9 mouse cellular contexts compared by ENCODE assay signal in the genomic region with DNA sequence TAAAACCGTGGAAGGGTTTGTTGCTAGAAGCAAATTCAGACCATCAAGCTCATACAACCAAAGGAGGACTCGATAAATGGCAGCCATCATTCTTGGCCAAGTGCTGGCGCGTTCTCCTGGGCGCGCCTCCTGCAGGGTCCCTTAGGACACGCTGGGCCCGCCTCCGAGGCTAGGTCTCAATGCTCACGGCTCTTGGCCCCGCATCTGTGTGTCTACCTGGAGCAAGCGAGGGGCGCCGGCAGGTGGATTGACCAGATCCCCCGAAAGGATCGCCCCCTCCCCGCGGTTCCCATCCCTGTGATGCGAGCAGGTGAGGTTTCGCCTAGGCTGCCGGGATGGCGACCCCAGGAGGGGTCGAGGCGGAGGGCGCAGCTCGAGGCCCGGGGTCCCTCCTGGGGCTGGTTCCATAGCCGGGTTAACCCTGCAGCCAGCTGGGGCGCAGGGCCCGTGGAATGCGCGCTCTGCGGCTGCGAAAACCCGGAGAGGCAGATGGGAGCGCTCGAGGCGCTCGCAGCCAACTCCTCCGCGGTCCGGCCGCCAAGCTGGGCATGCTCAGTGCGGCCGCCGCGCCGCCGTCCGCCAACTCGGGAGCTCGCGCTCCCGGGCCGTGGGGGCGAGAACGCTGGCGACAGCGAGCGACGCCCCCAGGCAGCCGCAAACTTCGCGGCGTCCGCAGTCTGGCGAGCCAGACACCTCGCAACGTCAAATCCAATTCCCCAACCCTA. TPM values are rescaled to one million over a fixed set of nuclear protein-coding genes. Genes with fewer than 3 reads are reported as not detected.
DNase-seq lines count a peak whose midpoint lies in the region; ATAC-seq and TF ChIP-seq lines count a peak whose summit lies in the region.
"Had no signal": no experiment of that assay in that cellular context is flagged by ENCODE, and none has a peak within 500 bp of the region (broad histone marks: within the 10 kb centered on the region; RNA-seq: fewer than 3 reads in every experiment).

Gene Med12l (plus strand): TSS at position 555 of the 725 bp plus-strand sequence.

- peak; percentile 41 for TF ChIP-seq CTCF in midbrain, postnatal 0 days (IDR thresholded peaks at IDR 0.05)

- no peak for TF ChIP-seq POLR2A in limb, embryonic 14.5 days (IDR thresholded peaks at IDR 0.05; ENCODE audit: borderline replicate concordance, extremely low read depth, insufficient read depth, insufficient read length)

- peak within 1 kb of the TSS; percentile 79 for H3K4me3 ChIP-seq in embryonic facial prominence, embryonic 12.5 days
- H3K4me3 ChIP-seq in heart, embryonic 11.5 days (ENCODE audit: low read depth, low read length), result peak within 1 kb of the TSS; percentile 60
- H3K4me3 ChIP-seq in kidney, embryonic 16.5 days (ENCODE audit: low read length), result peak within 1 kb of the TSS; percentile 77
- H3K4me3 ChIP-seq in limb, embryonic 14.5 days (replicated peaks; ENCODE audit: low read length), result peak within 1 kb of the TSS; percentile 76
- H3K4me3 ChIP-seq in midbrain, postnatal 0 days (ENCODE audit: low read depth, low read length), result peak within 1 kb of the TSS; percentile 64

- no peaks in the 10 kb centered on the region for H3K36me3 ChIP-seq in embryonic facial prominence, embryonic 12.5 days
- no peaks in the 10 kb centered on the region for H3K36me3 ChIP-seq in heart, embryonic 11.5 days (ENCODE audit: control insufficient read depth, insufficient read depth, low read length)
- no peaks in the 10 kb centered on the region for H3K36me3 ChIP-seq in kidney, embryonic 16.5 days (ENCODE audit: insufficient read depth, low read length)
- H3K36me3 ChIP-seq in limb, embryonic 14.5 days (ENCODE audit: control insufficient read depth, insufficient read depth, low read length), result no peaks in the 10 kb centered on the region
- H3K36me3 ChIP-seq in midbrain, postnatal 0 days (ENCODE audit: insufficient read depth, low read length), result no peaks in the 10 kb centered on the region

- peak within 1 kb of the TSS; percentile 73 for H3K9ac ChIP-seq in embryonic facial prominence, embryonic 12.5 days
- peak within 1 kb of the TSS; percentile 74 for H3K9ac ChIP-seq in heart, embryonic 11.5 days (ENCODE audit: low read depth, low read length)
- H3K9ac ChIP-seq in kidney, embryonic 16.5 days (replicated peaks; ENCODE audit: low read length), result peak within 1 kb of the TSS; percentile 78
- peak within 1 kb of the TSS; percentile 73 for H3K9ac ChIP-seq in limb, embryonic 14.5 days (ENCODE audit: low read depth, low read length, severe bottlenecking)
- peak within 1 kb of the TSS; percentile 79 for H3K9ac ChIP-seq in midbrain, postnatal 0 days (replicated peaks; ENCODE audit: low read length, poor library complexity, severe bottlenecking)

- no peaks in the 10 kb centered on the region for H3K9me3 ChIP-seq in embryonic facial prominence, embryonic 12.5 days
- no peaks in the 10 kb centered on the region for H3K9me3 ChIP-seq in heart, embryonic 11.5 days (replicated peaks; ENCODE audit: control insufficient read depth, low read length)
- no peaks in the 10 kb centered on the region for H3K9me3 ChIP-seq in kidney, embryonic 16.5 days (ENCODE audit: low read length)
- no peaks in the 10 kb centered on the region for H3K9me3 ChIP-seq in limb, embryonic 14.5 days (ENCODE audit: control insufficient read depth, low read length)
- no peaks in the 10 kb centered on the region for H3K9me3 ChIP-seq in midbrain, postnatal 0 days (ENCODE audit: low read length)

- H3K27me3 ChIP-seq in embryonic facial prominence, embryonic 12.5 days, result 0 out of 2 replicates have a peak, but pooled peaks cover 9% of the 10 kb centered on the region
- no peaks in the 10 kb centered on the region for H3K27me3 ChIP-seq in heart, embryonic 11.5 days (ENCODE audit: control insufficient read depth, insufficient read depth, low read length)
- H3K27me3 ChIP-seq in kidney, embryonic 16.5 days (ENCODE audit: insufficient read depth, low read length), result peaks cover 10% of the 10 kb centered on the region
- H3K27me3 ChIP-seq in limb, embryonic 14.5 days (ENCODE audit: control insufficient read depth, insufficient read depth, low read length), result peaks cover 22% of the 10 kb centered on the region; the same call in 1 of the 2 replicates
- no peaks in the 10 kb centered on the region for H3K27me3 ChIP-seq in midbrain, postnatal 0 days (ENCODE audit: insufficient read depth, low read length)

- peaks cover 7% of the 10 kb centered on the region for H3K4me1 ChIP-seq in embryonic facial prominence, embryonic 12.5 days
- H3K4me1 ChIP-seq in heart, embryonic 11.5 days (ENCODE audit: control insufficient read depth, insufficient read depth, low read length), result peaks cover 4% of the 10 kb centered on the region
- peaks cover 10% of the 10 kb centered on the region for H3K4me1 ChIP-seq in kidney, embryonic 16.5 days (ENCODE audit: insufficient read depth, low read length)
- peaks cover 6% of the 10 kb centered on the region; the same call in 1 of the 2 replicates for H3K4me1 ChIP-seq in limb, embryonic 14.5 days (ENCODE audit: control insufficient read depth, insufficient read depth, low read length)
- H3K4me1 ChIP-seq in midbrain, postnatal 0 days (ENCODE audit: insufficient read depth, low read length), result 0 out of 2 replicates have a peak, but pooled peaks cover 3% of the 10 kb centered on the region

- peak within 1 kb of the TSS; percentile 95 for H3K27ac ChIP-seq in embryonic facial prominence, embryonic 12.5 days
- peak within 1 kb of the TSS; percentile 86 for H3K27ac ChIP-seq in heart, embryonic 11.5 days (ENCODE audit: low read depth, low read length)
- peak within 1 kb of the TSS; percentile 96 for H3K27ac ChIP-seq in kidney, embryonic 16.5 days (ENCODE audit: low read length)
- peak within 1 kb of the TSS; percentile 85 for H3K27ac ChIP-seq in limb, embryonic 14.5 days (replicated peaks; ENCODE audit: low read depth, low read length)
- H3K27ac ChIP-seq in midbrain, postnatal 0 days (ENCODE audit: low read depth, low read length), result peak within 1 kb of the TSS; percentile 88

- peak; percentile 5 to 13 for DNase-seq in spleen, adult 18-20 months
- DNase-seq in spleen, postnatal 36 days (ENCODE audit: low spot score in 2 of 2), result no peak
- DNase-seq in limb, embryonic 14.5 days (ENCODE audit: low spot score), result peak; percentile 46
- DNase-seq in midbrain, postnatal 0 days (ENCODE audit: low spot score), result peak; percentile 80
- peak; percentile 73 for DNase-seq in testis, postnatal 14 days (ENCODE audit: low spot score)

- under 1% methylated on average over 69 of the region's 69 CpGs for WGBS in embryonic facial prominence, embryonic 12.5 days
- under 1% methylated on average over 65 of the region's 69 CpGs for WGBS in heart, embryonic 11.5 days (ENCODE audit: insufficient replicate concordance)
- WGBS in kidney, embryonic 16.5 days, result under 1% methylated on average over 69 of the region's 69 CpGs
- WGBS in limb, embryonic 14.5 days, result under 1% methylated on average over 58 of the region's 69 CpGs
- WGBS in midbrain, postnatal 0 days, result under 1% methylated on average over 65 of the region's 69 CpGs

- H3K4me2 ChIP-seq in embryonic facial prominence, embryonic 12.5 days (replicated peaks), result peak within 1 kb of the TSS; percentile 98
- H3K4me2 ChIP-seq in heart, embryonic 11.5 days, result peak within 1 kb of the TSS; percentile 97
- H3K4me2 ChIP-seq in kidney, embryonic 16.5 days (replicated peaks; ENCODE audit: low read depth, low read length), result peak within 1 kb of the TSS; percentile 88
- H3K4me2 ChIP-seq in limb, embryonic 14.5 days (replicated peaks; ENCODE audit: low read depth, low read length, severe bottlenecking), result peak within 1 kb of the TSS; percentile 98
- peak within 1 kb of the TSS; percentile 81 for H3K4me2 ChIP-seq in midbrain, postnatal 0 days (ENCODE audit: low read depth, low read length, poor library complexity, severe bottlenecking)

- peak; percentile 81 for ATAC-seq in embryonic facial prominence, embryonic 12.5 days (ENCODE audit: insufficient number of reproducible peaks, insufficient read depth, low FRiP score, low TSS enrichment)
- peak; percentile 55 for ATAC-seq in heart, embryonic 11.5 days (replicated peaks; ENCODE audit: insufficient number of reproducible peaks, low FRiP score, low TSS enrichment)
- ATAC-seq in kidney, embryonic 16.5 days (ENCODE audit: low FRiP score, low TSS enrichment), result peak; percentile 72
- ATAC-seq in limb, embryonic 14.5 days (ENCODE audit: low FRiP score, low read depth), result peak; percentile 69
- peak; percentile 75 for ATAC-seq in midbrain, postnatal 0 days (ENCODE audit: low FRiP score)

RNA-seq across cellular contexts. Expression of gene Med12l, which starts in this region (rescaled TPM):
- 3.5 and 3.6 TPM in 2 replicates for polyA plus RNA-seq in embryonic facial prominence, embryonic 12.5 days (2016; fragmentation: Nextera tagmentation; extraction: Ambion mirVana)
- polyA plus RNA-seq in heart, embryonic 11.5 days (2014; fragmentation: Nextera tagmentation; extraction: Ambion mirVana), result 5.5 and 6.2 TPM in 2 replicates
- polyA plus RNA-seq in kidney, embryonic 16.5 days (2015; fragmentation: Nextera tagmentation; extraction: Ambion mirVana), result 2.1 and 2.3 TPM in 2 replicates
- 4.5 and 4.9 TPM in 2 replicates for polyA plus RNA-seq in limb, embryonic 14.5 days (2012; rRNA removed)
- 2.3 and 2.4 TPM in 2 replicates for polyA plus RNA-seq in limb, embryonic 14.5 days (2014; fragmentation: Nextera tagmentation; extraction: Ambion mirVana)
- 23.0 and 25.8 TPM in 2 replicates for total RNA-seq in midbrain, postnatal 0 days (2014; rRNA removed)
- polyA plus RNA-seq in midbrain, postnatal 0 days (2015; fragmentation: Nextera tagmentation; extraction: Ambion mirVana), result 3.0 and 3.7 TPM in 2 replicates
- polyA plus RNA-seq: C2C12 had no signal

Comparison
In these comparisons a context has a peak if more than half of its experiments do, and no peak if none do; other contexts are left out.
1. DNase-seq: peak in spleen, adult 18-20 months (2 of 2), limb, embryonic 14.5 days (single experiment), midbrain, postnatal 0 days (single experiment) and testis, postnatal 14 days (single experiment); none in spleen, postnatal 36 days (0 of 2).
2. Peak in every context shown above with its lines, with median percentiles within 50 percentile points of each other: ATAC-seq, H3K27ac ChIP-seq, H3K4me2 ChIP-seq, H3K4me3 ChIP-seq and H3K9ac ChIP-seq.